Mouse (Mus musculus): ENCODE results near the gene Asic1. TPM values are rescaled to one million over a fixed set of nuclear protein-coding genes. Genes with fewer than 3 reads are reported as not detected.

The Asic1 gene
- total and polyA plus RNA-seq, 3 experiments, result 0.08 to 1.0 TPM; not detected in 1

GRCm38 (mm10) chr15:99650304-99650703, 19.9 kb upstream of the Asic1 start:
- Histone ChIP-seq H3K4me1 (ENCODE audit: control insufficient read depth in 1 of 2, insufficient read depth in 2 of 2, low read length in 2 of 2) (peaks cover 10 to 23% of the 10 kb centered on the region in 2 experiments), H3K27me3 (ENCODE audit: control insufficient read depth in 1 of 2, insufficient read depth in 2 of 2, low read length in 2 of 2) (peaks cover 0 to 2% of the 10 kb centered on the region in 2 experiments; a peak in 2 of 4 replicates), H3K79me2 (ENCODE audit: control insufficient read depth, insufficient read depth, low read length, poor library complexity) (peaks cover 57% of the 10 kb centered on the region), H3K27ac (ENCODE audit: control insufficient read depth, low read depth, low read length) (no peak overlapping the region), H3K9ac (ENCODE audit: control insufficient read depth, low read depth, low read length, poor library complexity, severe bottlenecking) (peak overlapping the region; percentile 90), H3K4me3 (ENCODE audit: control insufficient read depth in 1 of 2, insufficient read depth in 1 of 2, low read depth in 2 of 2, low read length in 2 of 2) (peak overlapping the region; percentile 89 to 94), H3K36me3 (ENCODE audit: control insufficient read depth in 1 of 2, insufficient read depth in 2 of 2, low read length in 2 of 2) (peaks cover 1 to 26% of the 10 kb centered on the region in 2 experiments; a peak in 3 of 4 replicates), H3K9me3 (replicated peaks; ENCODE audit: insufficient read depth, low read length) (no peaks in the 10 kb centered on the region)
- DNase-seq (ENCODE audit: low read depth, low spot score), result peak; percentile 30
- no peak for TF ChIP-seq NELFE (IDR thresholded peaks at IDR 0.05; ENCODE audit: low read depth, low read length)
- TF ChIP-seq ZNF384 (IDR thresholded peaks at IDR 0.05; ENCODE audit: low read depth, low read length), result no peak
- TF ChIP-seq EP300 (IDR thresholded peaks at IDR 0.05; ENCODE audit: low read depth in 1 of 2, low read length in 2 of 2), result no peak
- TF ChIP-seq NRF1 (IDR thresholded peaks at IDR 0.05; ENCODE audit: insufficient read depth, low read depth, low read length, poor library complexity, severe bottlenecking), result no peak
- TF ChIP-seq RCOR1 (IDR thresholded peaks at IDR 0.05; ENCODE audit: low read depth, low read length), result no peak
- no peak for TF ChIP-seq BHLHE40 (IDR thresholded peaks at IDR 0.05; ENCODE audit: borderline replicate concordance, low read depth, low read length)
- TF ChIP-seq TBP (IDR thresholded peaks at IDR 0.05; ENCODE audit: low read depth, low read length), result no peak

GRCm38 (mm10) chr15:99651163-99651872, 18.9 kb upstream of the Asic1 start, which contains the start of gene Racgap1:
TSS of gene Racgap1 (minus strand) at chr15:99651656.
- peak within 1 kb of the TSS; percentile 84 for H3K27ac ChIP-seq (ENCODE audit: control insufficient read depth, low read depth, low read length)
- H3K4me3 ChIP-seq (ENCODE audit: control insufficient read depth in 1 of 2, insufficient read depth in 1 of 2, low read depth in 2 of 2, low read length in 2 of 2), result peak within 1 kb of the TSS; percentile 89 to 94
- H3K4me1 ChIP-seq (ENCODE audit: control insufficient read depth in 1 of 2, insufficient read depth in 2 of 2, low read length in 2 of 2), result peaks cover 10 to 23% of the 10 kb centered on the region in 2 experiments
- peak; percentile 100 for DNase-seq (ENCODE audit: low read depth, low spot score)
- peaks cover 0 to 2% of the 10 kb centered on the region in 2 experiments; a peak in 2 of 4 replicates for H3K27me3 ChIP-seq (ENCODE audit: control insufficient read depth in 1 of 2, insufficient read depth in 2 of 2, low read length in 2 of 2)
- peak within 1 kb of the TSS; percentile 90 for H3K9ac ChIP-seq (ENCODE audit: control insufficient read depth, low read depth, low read length, poor library complexity, severe bottlenecking)
- peaks cover 47% of the 10 kb centered on the region for H3K79me2 ChIP-seq (ENCODE audit: control insufficient read depth, insufficient read depth, low read length, poor library complexity)
- no peaks in the 10 kb centered on the region for H3K9me3 ChIP-seq (replicated peaks; ENCODE audit: insufficient read depth, low read length)
- peaks cover 0 to 26% of the 10 kb centered on the region in 2 experiments; a peak in 3 of 4 replicates for H3K36me3 ChIP-seq (ENCODE audit: control insufficient read depth in 1 of 2, insufficient read depth in 2 of 2, low read length in 2 of 2)
- TF ChIP-seq KAT2A (conservative IDR thresholded peaks at IDR 0.05; ENCODE audit: low read depth, low read length) (peak; percentile 81), MXI1 (IDR thresholded peaks at IDR 0.05; ENCODE audit: low read depth, low read length) (peak; percentile 87), HCFC1 (IDR thresholded peaks at IDR 0.05; ENCODE audit: low read depth, low read length) (peak; percentile 96), POLR2A (IDR thresholded peaks at IDR 0.05; ENCODE audit: control insufficient read depth in 1 of 2, insufficient read depth in 1 of 2, low read depth in 1 of 2, low read length in 2 of 2, poor library complexity in 1 of 2) (peak; percentile 84 to 97), ZC3H11A (IDR thresholded peaks at IDR 0.05; ENCODE audit: low read depth, low read length) (no peak), TCF12 (IDR thresholded peaks at IDR 0.05; ENCODE audit: low read depth, low read length) (no peak; the same call in 1 of the 2 replicates), MAZ (IDR thresholded peaks at IDR 0.05; ENCODE audit: low read depth, low read length) (0 out of 2 replicates have a peak, but pooled peaks have one; percentile 40), SMC3 (IDR thresholded peaks at IDR 0.05; ENCODE audit: low read depth, low read length) (no peak), USF2 (IDR thresholded peaks at IDR 0.05; ENCODE audit: borderline replicate concordance in 1 of 2, insufficient read depth in 1 of 2, low read depth in 1 of 2, low read length in 2 of 2) (no peak), RAD21 (IDR thresholded peaks at IDR 0.05; ENCODE audit: low read depth, low read length) (no peak), POLR2AphosphoS2 (IDR thresholded peaks at IDR 0.05; ENCODE audit: low read length) (peak; percentile 65; the same call in 1 of the 2 replicates), NELFE (IDR thresholded peaks at IDR 0.05; ENCODE audit: low read depth, low read length) (peak; percentile 94), GATA1 (IDR thresholded peaks at IDR 0.05; ENCODE audit: low read depth, low read length) (peak; percentile 53; the same call in 1 of the 2 replicates), UBTF (IDR thresholded peaks at IDR 0.05; ENCODE audit: borderline replicate concordance, insufficient read depth, low read depth, low read length) (no peak), TBP (IDR thresholded peaks at IDR 0.05; ENCODE audit: low read depth, low read length) (peak; percentile 83; the same call in 1 of the 2 replicates), RCOR1 (IDR thresholded peaks at IDR 0.05; ENCODE audit: low read depth, low read length) (peak; percentile 26; the same call in 1 of the 2 replicates), EP300 (IDR thresholded peaks at IDR 0.05; ENCODE audit: low read depth in 1 of 2, low read length in 2 of 2) (peak in 1 of 2 experiments; percentile 9; a peak in 2 of 4 replicates), MYC (IDR thresholded peaks at IDR 0.05; ENCODE audit: low read depth, low read length) (no peak; the same call in 1 of the 2 replicates), MAX (IDR thresholded peaks at IDR 0.05; ENCODE audit: low read length) (peak; percentile 67), ZMIZ1 (IDR thresholded peaks at IDR 0.05; ENCODE audit: low read depth, low read length) (peak; percentile 95), E2F4 (IDR thresholded peaks at IDR 0.05; ENCODE audit: borderline replicate concordance, low read depth, low read length) (peak; percentile 90), NRF1 (IDR thresholded peaks at IDR 0.05; ENCODE audit: insufficient read depth, low read depth, low read length, poor library complexity, severe bottlenecking) (peak; percentile 86), JUND (IDR thresholded peaks at IDR 0.05; ENCODE audit: low read depth, low read length) (no peak), USF1 (IDR thresholded peaks at IDR 0.05; ENCODE audit: low read depth, low read length) (no peak), SIN3A (IDR thresholded peaks at IDR 0.05; ENCODE audit: low read length) (peak; percentile 92), CHD1 (IDR thresholded peaks at IDR 0.05; ENCODE audit: low read depth, low read length) (0 out of 2 replicates have a peak, but pooled peaks have one; percentile 32), BHLHE40 (IDR thresholded peaks at IDR 0.05; ENCODE audit: borderline replicate concordance, low read depth, low read length) (no peak)

Data from MEL (cell line).